18 mouse cellular contexts compared by ENCODE assay signal in the genomic region with DNA sequence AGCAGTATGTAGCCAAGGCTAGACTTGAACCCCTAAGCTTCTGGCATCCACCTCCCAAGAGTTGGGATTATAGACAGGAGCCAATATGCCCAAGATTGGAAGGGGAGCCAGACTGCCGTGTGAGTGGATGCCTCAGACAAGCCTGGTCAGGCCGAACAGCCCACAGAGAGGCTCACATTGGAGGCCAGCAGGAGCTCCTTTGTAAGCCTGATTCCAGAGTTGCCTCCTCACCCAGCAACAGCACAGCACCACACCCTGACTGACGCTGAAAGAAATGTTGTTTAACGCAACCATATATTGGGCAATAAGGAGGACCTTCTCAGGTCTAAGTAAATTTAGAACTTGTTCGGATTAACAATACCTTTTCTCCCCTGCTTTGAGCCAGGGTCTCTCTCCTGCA.
DNase-seq lines count a peak whose midpoint lies in the region; ATAC-seq lines count a peak whose summit lies in the region.
"Had no signal": no experiment of that assay in that cellular context is flagged by ENCODE, and none has a peak within 500 bp of the region (broad histone marks: within the 10 kb centered on the region; RNA-seq: fewer than 3 reads in every experiment).

No protein-coding gene starts in this region.

- DNase-seq in heart, adult 11 months = peak; percentile 81
- no peak for DNase-seq in heart, postnatal 10 days
- peak; percentile 23 for DNase-seq in fat pad, adult 2 months (ENCODE audit: extremely low read depth, low read depth, low spot score)
- no peak for DNase-seq in cerebellum, postnatal 25 days
- DNase-seq in adrenal gland, postnatal 10 days = no peak
- DNase-seq: adrenal gland, postnatal 14 days; B cell, adult 2 months; cerebellum, adult 11 months; cerebellum, adult 2 months; cerebellum, adult 9-11 months; cerebellum, postnatal 36 days; embryo, embryonic 11 days; gastrocnemius, postnatal 25 days; heart, postnatal 14 days; kidney, adult 18-20 months had no signal

- peak; percentile 54; the same call in 1 of the 2 replicates for ATAC-seq in megakaryocyte, adult 5-6 weeks (ENCODE audit: poor library complexity, severe bottlenecking)
- ATAC-seq: inflammation-experienced regulatory T-cells, adult 6 months; intestine, embryonic 16.5 days had no signal

- intact Hi-C loops in heart, postnatal 10 days (cut with DNase I) = loop anchor here (5.0 kb wide), 1 partner anchor 285 kb away; no protein-coding TSS in a partner anchor

Comparison
In these comparisons a context has a peak if more than half of its experiments do, and no peak if none do; other contexts are left out.
1. DNase-seq: peak in heart, adult 11 months (single experiment) and fat pad, adult 2 months (single experiment); none in heart, postnatal 10 days (0 of 2), cerebellum, postnatal 25 days (0 of 2) and adrenal gland, postnatal 10 days (single experiment).